Mouse (Mus musculus): ENCODE data around the gene Pde4b. TPM values are rescaled to one million over a fixed set of nuclear protein-coding genes. Genes with fewer than 3 reads are reported as not detected.

Pde4b gene
- polyA plus RNA-seq, 1 experiment from 2014 or later = 6.2 TPM

- H3K27me3 ChIP-seq (ENCODE audit: low read depth, poor library complexity, severe bottlenecking) = no peaks in the 10 kb centered on the region
- DNase-seq (ENCODE audit: low spot score) = no peak
- 92% methylated on average over 6 of the region's 6 CpGs for WGBS
These were observed 231.3 kb downstream of the Pde4b start for GRCm38 (mm10) chr4:102318596-102318995.

GRCm38 (mm10) chr4:102321340-102321739 is 234.0 kb downstream of the Pde4b start:
- WGBS = 72% methylated on average over 3 of the region's 3 CpGs

More at GRCm38 (mm10) chr4:102318596-102318995, 231.3 kb downstream of the Pde4b start:
- Histone ChIP-seq H3K9me3 (replicated peaks) (no peaks in the 10 kb centered on the region), H3K27ac (no peak overlapping the region), H3K4me1 (no peaks in the 10 kb centered on the region), H3K36me3 (no peaks in the 10 kb centered on the region), H3K4me3 (no peak overlapping the region)

DNA sequence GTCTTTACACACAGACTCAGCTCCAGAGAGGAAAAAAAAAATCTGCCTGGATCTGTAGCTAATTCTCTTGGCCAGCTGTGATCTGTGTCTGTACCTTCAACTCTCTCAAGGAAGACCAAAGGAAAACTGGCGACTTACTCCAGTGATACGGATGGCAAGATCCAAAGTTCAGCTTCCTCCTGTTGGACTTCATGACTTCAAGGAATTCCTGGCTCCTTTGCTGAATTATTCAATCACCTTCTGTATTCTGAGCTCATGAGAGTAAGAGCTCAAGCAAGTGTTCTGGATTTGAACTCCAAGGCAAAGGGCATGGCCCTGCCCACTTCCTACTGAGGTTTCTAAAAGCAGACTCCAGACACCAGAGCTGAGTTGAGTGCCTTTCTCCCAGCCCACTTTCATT is 245.0 kb downstream of the Pde4b start:
- no peaks in the 10 kb centered on the region for H3K27me3 ChIP-seq (ENCODE audit: low read depth, poor library complexity, severe bottlenecking)
- H3K36me3 ChIP-seq = no peaks in the 10 kb centered on the region
- no peak overlapping the region for H3K4me3 ChIP-seq
- no peak overlapping the region for H3K27ac ChIP-seq
- 95% methylated on average over 2 of the region's 2 CpGs for WGBS
- H3K9me3 ChIP-seq (replicated peaks) = no peaks in the 10 kb centered on the region
- no peaks in the 10 kb centered on the region for H3K4me1 ChIP-seq
- no peak for DNase-seq (ENCODE audit: low spot score)

More at GRCm38 (mm10) chr4:102321340-102321739, 234.0 kb downstream of the Pde4b start:
- Histone ChIP-seq H3K27ac (no peak overlapping the region), H3K9me3 (replicated peaks) (no peaks in the 10 kb centered on the region), H3K4me3 (no peak overlapping the region), H3K27me3 (ENCODE audit: low read depth, poor library complexity, severe bottlenecking) (no peaks in the 10 kb centered on the region), H3K4me1 (no peaks in the 10 kb centered on the region), H3K36me3 (no peaks in the 10 kb centered on the region)
- no peak for DNase-seq (ENCODE audit: low spot score)

- no peak overlapping the region for H3K4me3 ChIP-seq
- H3K27ac ChIP-seq = no peak overlapping the region
- H3K36me3 ChIP-seq = no peaks in the 10 kb centered on the region
- no peaks in the 10 kb centered on the region for H3K4me1 ChIP-seq
- no peaks in the 10 kb centered on the region for H3K9me3 ChIP-seq (replicated peaks)
- WGBS = 88% methylated on average over 4 of the region's 4 CpGs
- no peaks in the 10 kb centered on the region for H3K27me3 ChIP-seq (ENCODE audit: low read depth, poor library complexity, severe bottlenecking)
- no peak for DNase-seq (ENCODE audit: low spot score)
These were observed 245.5 kb downstream of the Pde4b start for GRCm38 (mm10) chr4:102332885-102333284.

DNA sequence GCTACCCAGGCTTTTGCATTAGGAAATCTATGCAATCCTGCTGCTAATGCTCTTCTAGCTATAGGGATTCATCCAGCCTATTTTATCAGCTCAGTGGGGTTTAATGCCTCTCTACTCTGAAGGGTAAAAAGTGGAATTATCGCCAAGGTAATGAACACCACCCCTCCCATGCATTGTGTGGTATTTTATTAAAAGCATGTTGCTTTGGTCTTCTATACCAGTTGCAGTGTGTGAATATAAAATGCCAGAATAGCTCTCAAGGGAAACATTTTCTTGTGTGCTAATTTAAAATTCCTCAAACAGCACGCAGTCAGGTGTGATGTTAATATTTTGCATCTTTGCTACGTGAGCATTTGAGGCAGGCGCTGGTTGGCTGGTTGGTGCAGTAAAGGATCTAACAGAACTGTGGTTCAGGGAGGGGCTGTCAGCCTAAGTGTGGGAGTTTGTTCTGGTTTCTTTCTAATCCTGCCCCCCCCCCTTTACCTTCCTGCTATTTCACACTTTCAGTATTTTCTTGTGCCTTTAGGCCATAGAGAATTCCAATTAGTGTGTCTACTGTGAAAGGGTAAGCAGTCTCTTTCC is 259.7 kb downstream of the Pde4b start:
- no peak overlapping the region for H3K27ac ChIP-seq
- no peak for DNase-seq (ENCODE audit: low spot score)
- WGBS = 74% methylated on average over 4 of the region's 4 CpGs

DNA sequence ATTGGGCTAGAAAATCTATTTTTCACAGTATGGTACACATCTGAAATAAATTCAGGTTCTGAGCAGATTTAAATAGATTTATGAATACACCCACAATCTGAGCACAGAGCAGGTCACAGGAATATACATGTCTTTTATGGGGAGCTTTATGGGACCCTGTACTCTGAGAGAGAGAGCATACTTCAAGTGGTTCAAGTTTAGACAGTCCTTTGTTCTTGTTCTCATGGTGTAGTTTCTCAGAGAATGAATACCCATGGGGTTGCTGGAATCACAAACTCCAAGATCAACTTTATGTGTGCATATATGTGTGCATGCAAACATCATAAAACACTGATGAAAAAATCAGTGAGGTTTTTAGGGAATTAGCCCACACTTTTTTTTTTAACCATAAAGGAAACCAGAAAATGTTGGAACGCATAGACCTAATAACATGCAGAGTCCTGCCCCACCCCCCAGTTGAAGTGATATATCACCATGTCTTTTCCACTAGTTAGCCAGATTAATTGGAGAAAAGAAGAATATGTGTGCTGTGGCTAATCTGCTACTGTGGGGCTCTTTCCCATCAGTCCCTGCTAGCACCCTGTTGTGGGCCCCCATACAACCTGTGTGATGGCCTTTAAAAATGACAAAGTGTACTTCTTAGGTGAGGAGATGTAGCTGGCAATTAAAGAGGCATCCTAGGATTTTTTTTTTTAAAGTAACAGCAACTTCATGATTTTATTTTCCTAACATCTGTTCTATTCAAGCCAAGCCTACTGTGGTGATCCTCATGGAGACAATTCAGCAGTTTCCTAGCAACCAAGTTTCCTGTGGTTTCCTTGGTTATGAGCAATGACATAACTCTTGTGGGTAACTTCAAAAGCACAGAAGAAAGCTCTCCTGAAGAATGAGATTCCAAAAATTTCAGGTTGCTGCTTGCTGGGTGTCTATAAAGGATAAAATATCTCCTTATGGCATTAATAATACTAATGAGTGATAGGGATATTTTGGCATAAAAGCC is 264.4 kb downstream of the Pde4b start:
- Histone ChIP-seq H3K27ac (no peak overlapping the region), H3K4me3 (no peak overlapping the region), H3K4me1 (peaks cover 12% of the 10 kb centered on the region), H3K27me3 (ENCODE audit: low read depth, poor library complexity, severe bottlenecking) (no peaks in the 10 kb centered on the region), H3K36me3 (no peaks in the 10 kb centered on the region), H3K9me3 (replicated peaks) (no peaks in the 10 kb centered on the region)
- WGBS = 74% methylated on average over 1 of the region's 1 CpGs
- DNase-seq (ENCODE audit: low spot score) = no peak

More for the DNA sequence above, 259.7 kb downstream of the Pde4b start:
- H3K36me3 ChIP-seq = no peaks in the 10 kb centered on the region
- H3K27me3 ChIP-seq (ENCODE audit: low read depth, poor library complexity, severe bottlenecking) = no peaks in the 10 kb centered on the region
- no peaks in the 10 kb centered on the region for H3K9me3 ChIP-seq (replicated peaks)
- no peak overlapping the region for H3K4me3 ChIP-seq
- H3K4me1 ChIP-seq = peaks cover 16% of the 10 kb centered on the region

GRCm38 (mm10) chr4:102353641-102354403 is 266.5 kb downstream of the Pde4b start:
- H3K36me3 ChIP-seq = no peaks in the 10 kb centered on the region
- no peak overlapping the region for H3K4me3 ChIP-seq
- H3K9me3 ChIP-seq (replicated peaks) = no peaks in the 10 kb centered on the region
- no peaks in the 10 kb centered on the region for H3K27me3 ChIP-seq (ENCODE audit: low read depth, poor library complexity, severe bottlenecking)
- 95% methylated on average over 3 of the region's 3 CpGs for WGBS
- no peak overlapping the region for H3K27ac ChIP-seq
- H3K4me1 ChIP-seq = peaks cover 5% of the 10 kb centered on the region
- no peak for DNase-seq (ENCODE audit: low spot score)

- H3K4me3 ChIP-seq = no peak overlapping the region
- H3K27me3 ChIP-seq (ENCODE audit: low read depth, poor library complexity, severe bottlenecking) = no peaks in the 10 kb centered on the region
- WGBS = 52% methylated on average over 9 of the region's 9 CpGs
- H3K27ac ChIP-seq = no peak overlapping the region
- H3K4me1 ChIP-seq = no peaks in the 10 kb centered on the region
- no peak for DNase-seq (ENCODE audit: low spot score)
- H3K9me3 ChIP-seq (replicated peaks) = no peaks in the 10 kb centered on the region
- H3K36me3 ChIP-seq = no peaks in the 10 kb centered on the region
These were observed 280.9 kb downstream of the Pde4b start for GRCm38 (mm10) chr4:102368105-102368735.

GRCm38 (mm10) chr4:102374614-102375013 is 287.3 kb downstream of the Pde4b start:
- Histone ChIP-seq H3K4me1 (no peaks in the 10 kb centered on the region), H3K9me3 (replicated peaks) (no peaks in the 10 kb centered on the region), H3K27me3 (ENCODE audit: low read depth, poor library complexity, severe bottlenecking) (no peaks in the 10 kb centered on the region), H3K36me3 (no peaks in the 10 kb centered on the region), H3K4me3 (no peak overlapping the region), H3K27ac (no peak overlapping the region)
- 85% methylated on average over 5 of the region's 5 CpGs for WGBS
- no peak for DNase-seq (ENCODE audit: low spot score)

DNA sequence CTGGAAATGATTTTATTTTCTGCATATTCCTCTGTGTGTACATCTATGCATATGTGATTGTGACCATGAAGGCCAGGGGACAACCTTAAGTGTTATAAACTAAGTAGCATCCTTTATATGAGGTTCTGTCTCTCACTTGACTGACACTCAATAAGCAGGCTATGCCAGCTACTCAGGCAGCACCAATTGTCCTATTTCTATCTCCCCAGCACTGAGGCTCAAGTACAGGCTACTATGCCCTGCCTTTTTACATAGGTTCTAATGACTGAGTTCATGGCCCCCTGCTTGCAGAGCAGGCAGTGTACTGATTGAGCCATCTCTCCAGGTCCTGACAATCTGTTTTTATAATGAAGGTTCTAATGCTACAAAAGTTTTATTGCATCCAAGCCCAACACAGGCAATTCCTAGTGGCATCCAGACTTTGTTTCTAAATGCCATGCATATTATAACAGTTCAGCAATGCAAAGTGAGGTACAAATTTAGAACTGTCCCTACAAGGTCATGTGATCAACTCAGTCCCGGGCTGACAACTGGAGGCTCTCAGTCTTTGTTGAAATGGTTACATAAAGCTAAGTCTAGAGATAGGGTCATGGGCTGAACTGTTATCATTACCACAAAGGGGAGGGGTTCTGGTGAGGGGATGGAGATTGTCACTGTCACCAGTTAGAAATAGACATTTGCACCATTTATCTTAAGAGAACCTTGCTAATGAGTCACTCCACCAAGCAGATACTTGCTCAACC is 295.6 kb downstream of the Pde4b start:
- no peaks in the 10 kb centered on the region for H3K27me3 ChIP-seq (ENCODE audit: low read depth, poor library complexity, severe bottlenecking)
- H3K4me1 ChIP-seq = no peaks in the 10 kb centered on the region
- H3K36me3 ChIP-seq = no peaks in the 10 kb centered on the region
- WGBS = 80% methylated on average over 1 of the region's 1 CpGs
- DNase-seq (ENCODE audit: low spot score) = no peak
- no peak overlapping the region for H3K27ac ChIP-seq
- no peak overlapping the region for H3K4me3 ChIP-seq
- H3K9me3 ChIP-seq (replicated peaks) = no peaks in the 10 kb centered on the region

DNA sequence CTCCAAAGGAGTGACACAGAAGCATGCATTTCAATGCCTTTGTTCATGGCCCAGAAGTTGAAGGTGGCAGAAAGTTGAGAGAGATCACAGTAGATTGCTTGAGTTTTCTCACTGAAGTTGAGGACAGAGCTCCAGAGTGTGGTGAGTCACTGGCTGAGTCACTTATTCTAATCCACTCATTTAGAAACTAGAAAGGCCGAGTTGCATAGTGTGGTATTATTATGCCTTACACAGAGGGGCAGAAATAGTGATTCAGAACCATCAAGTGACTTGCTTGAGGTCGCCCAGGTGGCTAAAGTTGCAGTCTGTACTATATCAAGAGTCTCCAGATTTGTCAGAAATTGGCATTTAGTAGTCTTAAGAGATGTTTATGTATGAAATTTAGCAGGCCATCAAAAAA is 306.3 kb downstream of the Pde4b start:
- Histone ChIP-seq H3K4me3 (no peak overlapping the region), H3K36me3 (no peaks in the 10 kb centered on the region), H3K9me3 (replicated peaks) (no peaks in the 10 kb centered on the region), H3K27me3 (ENCODE audit: low read depth, poor library complexity, severe bottlenecking) (no peaks in the 10 kb centered on the region), H3K27ac (no peak overlapping the region), H3K4me1 (no peaks in the 10 kb centered on the region)
- 79% methylated on average over 2 of the region's 2 CpGs for WGBS
- DNase-seq (ENCODE audit: low spot score) = no peak

GRCm38 (mm10) chr4:102397334-102397733 is 310.0 kb downstream of the Pde4b start:
- Histone ChIP-seq H3K4me3 (no peak overlapping the region), H3K9me3 (replicated peaks) (no peaks in the 10 kb centered on the region), H3K27ac (no peak overlapping the region), H3K27me3 (ENCODE audit: low read depth, poor library complexity, severe bottlenecking) (no peaks in the 10 kb centered on the region), H3K4me1 (no peaks in the 10 kb centered on the region), H3K36me3 (no peaks in the 10 kb centered on the region)
- DNase-seq (ENCODE audit: low spot score) = no peak
- 93% methylated on average over 4 of the region's 4 CpGs for WGBS
